Mouse (Mus musculus) ES-Bruce4 (cell line): Measurements from ENCODE around the gene Siae.

ENCODE experiments used
- CTCF ChIP-seq: IDR thresholded peaks from one replicate; pipeline ENCODE4 v1.8.1; 2011; ENCODE audit warnings: low read depth, low read length
- EP300 ChIP-seq: IDR thresholded peaks from 2 replicates; pipeline ENCODE4 v1.6.1; 2011; ENCODE audit warnings: low read depth, low read length; ENCODE audit not compliant: insufficient read depth
- POLR2A ChIP-seq: IDR thresholded peaks from one replicate; pipeline ENCODE4 v1.8.1; 2011; ENCODE audit warnings: low read length; ENCODE audit not compliant: insufficient read depth

DNA sequence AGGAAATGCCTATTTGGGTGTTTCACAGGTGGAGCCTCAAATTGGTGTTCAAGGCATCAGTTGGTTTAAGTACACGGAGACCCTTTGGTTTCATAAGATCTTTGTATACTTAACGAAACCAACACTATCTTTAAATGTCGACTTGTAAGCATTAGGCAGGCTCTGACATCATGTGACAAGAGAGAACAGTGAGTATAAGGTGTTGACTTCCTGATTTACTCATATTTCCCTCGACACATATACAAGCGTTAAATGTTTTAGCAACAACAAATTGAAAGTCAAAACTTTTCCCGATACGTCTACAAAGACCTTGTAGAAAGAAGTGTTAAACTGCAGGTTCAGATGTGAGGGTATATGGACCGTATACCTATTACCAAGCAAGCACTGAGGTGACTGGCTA lies 100.5 kb downstream of the Siae start:
- TF ChIP-seq POLR2A: no peak
- TF ChIP-seq CTCF: no peak
- no peak for TF ChIP-seq EP300
